Mouse (Mus musculus) heart, embryonic 11.5 days (tissue): ENCODE measurements around the gene Tbx19. TPM values are rescaled to one million over a fixed set of nuclear protein-coding genes. Genes with fewer than 3 reads are reported as not detected.

Experiments used
- ATAC-seq: fragments of 200-750 bp; cut with Nextera tagmentation; replicated peaks from 2 replicates; pipeline ENCODE4 v1.8.0; 2017; ENCODE audit warnings: moderate library complexity; ENCODE audit not compliant: insufficient number of reproducible peaks, low FRiP score, low TSS enrichment
- H3K27ac ChIP-seq: fragments of 300-500 bp; sonication (generic); 2 replicates; pipeline ENCODE4 v1.5.1; 2014; ENCODE audit warnings: mild to moderate bottlenecking, low read depth, low read length
- H3K27me3 ChIP-seq: fragments of 300-500 bp; sonication (generic); 2 replicates; pipeline ENCODE4 v1.6.1; 2014; ENCODE audit warnings: mild to moderate bottlenecking, low read length, mixed read lengths; ENCODE audit not compliant: control insufficient read depth, insufficient read depth
- H3K36me3 ChIP-seq: fragments of 300-500 bp; sonication (generic); 2 replicates; pipeline ENCODE4 v1.6.1; 2014; ENCODE audit warnings: mild to moderate bottlenecking, low read length, moderate library complexity, mixed read lengths; ENCODE audit not compliant: control insufficient read depth, insufficient read depth
- H3K4me1 ChIP-seq: fragments of 300-500 bp; sonication (generic); 2 replicates; pipeline ENCODE4 v1.6.1; 2014; ENCODE audit warnings: low read length; ENCODE audit not compliant: control insufficient read depth, insufficient read depth
- H3K4me2 ChIP-seq: fragments of 300-500 bp; sonication (generic); 2 replicates; pipeline ENCODE4 v1.6.1; 2014; ENCODE audit warnings: mild to moderate bottlenecking, moderate library complexity
- H3K4me3 ChIP-seq: fragments of 300-500 bp; sonication (generic); 2 replicates; pipeline ENCODE4 v1.5.1; 2014; ENCODE audit warnings: low read depth, low read length
- H3K9ac ChIP-seq: fragments of 300-500 bp; sonication (generic); 2 replicates; pipeline ENCODE4 v1.6.1; 2014; ENCODE audit warnings: mild to moderate bottlenecking, low read depth, low read length, moderate library complexity
- H3K9me3 ChIP-seq: fragments of 300-500 bp; sonication (generic); replicated peaks from 2 replicates; pipeline ENCODE4 v1.6.1; 2016; ENCODE audit warnings: low read length; ENCODE audit not compliant: control insufficient read depth
- WGBS: fragments of 180-500 bp; shearing (Covaris S2); extraction: QIAGEN DNeasy Blood & Tissue Kit; methylation state at CpG from one replicate; pipeline ENCODE4 v1.1.7; 2014; ENCODE audit not compliant: insufficient replicate concordance; 5-methylcytosine and 5-hydroxymethylcytosine counted together
- polyA plus RNA-seq: library from polyadenylated mRNA; unstranded; fragments of >200 nt; fragmentation: Nextera tagmentation; extraction: Ambion mirVana; gene quantifications from 2 replicates; pipeline ENCODE4 v1.2.1, GENCODE M21; 2014

The Tbx19 gene
- polyA plus RNA-seq, 1 experiment from 2014 or later = not detected

DNA sequence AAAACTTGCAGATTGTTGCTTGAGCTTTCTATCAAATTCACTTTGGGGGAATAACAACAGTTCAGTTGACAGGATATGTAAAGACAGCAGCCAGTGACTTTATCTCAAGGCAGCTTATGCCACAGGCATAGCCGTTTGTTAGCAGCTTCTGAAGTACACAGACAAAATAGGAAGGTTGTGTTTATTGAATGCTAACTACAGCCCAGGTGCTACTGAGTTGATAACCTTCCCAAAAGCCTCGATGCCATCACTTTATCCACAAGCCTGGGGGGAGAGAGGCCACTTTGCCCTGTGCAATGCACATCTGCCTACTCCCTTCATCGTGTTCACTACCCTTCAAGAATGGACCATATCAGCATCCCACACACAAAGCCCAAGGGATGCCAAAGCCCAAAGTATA lies 20.3 kb downstream of the Tbx19 start:
- Histone ChIP-seq H3K9ac (no peak overlapping the region), H3K36me3 (no peaks in the 10 kb centered on the region), H3K27ac (no peak overlapping the region), H3K27me3 (no peaks in the 10 kb centered on the region), H3K9me3 (no peaks in the 10 kb centered on the region), H3K4me3 (no peak overlapping the region), H3K4me2 (no peak overlapping the region), H3K4me1 (peaks cover 5% of the 10 kb centered on the region; the same call in 1 of the 2 replicates)
- ATAC-seq = no peak
- WGBS = 49% methylated on average over 3 of the region's 3 CpGs

DNA sequence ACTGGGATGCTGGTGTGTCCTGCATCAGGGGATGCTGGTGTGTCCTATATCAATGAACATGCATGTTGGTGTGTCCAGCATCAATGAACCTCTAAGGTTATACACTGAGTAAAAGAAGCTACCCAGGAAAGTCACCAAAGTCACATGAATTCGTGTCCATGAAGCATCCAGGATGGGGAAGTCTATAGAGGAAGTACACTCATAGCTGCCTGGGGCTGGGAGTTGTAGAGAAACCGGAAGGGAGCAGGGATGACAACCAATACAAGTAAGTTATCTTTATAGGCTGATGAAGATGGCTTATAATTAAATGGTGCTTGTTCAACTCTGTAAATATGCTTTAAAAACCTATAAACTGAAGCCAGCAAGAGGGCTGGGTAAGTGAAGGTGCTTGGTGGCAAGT lies 26.7 kb downstream of the Tbx19 start:
- Histone ChIP-seq H3K9ac (no peak overlapping the region), H3K4me1 (no peaks in the 10 kb centered on the region), H3K27me3 (no peaks in the 10 kb centered on the region), H3K36me3 (no peaks in the 10 kb centered on the region), H3K27ac (no peak overlapping the region), H3K4me3 (no peak overlapping the region), H3K4me2 (no peak overlapping the region), H3K9me3 (no peaks in the 10 kb centered on the region)
- ATAC-seq = no peak
- 81% methylated on average over 2 of the region's 2 CpGs for WGBS

DNA sequence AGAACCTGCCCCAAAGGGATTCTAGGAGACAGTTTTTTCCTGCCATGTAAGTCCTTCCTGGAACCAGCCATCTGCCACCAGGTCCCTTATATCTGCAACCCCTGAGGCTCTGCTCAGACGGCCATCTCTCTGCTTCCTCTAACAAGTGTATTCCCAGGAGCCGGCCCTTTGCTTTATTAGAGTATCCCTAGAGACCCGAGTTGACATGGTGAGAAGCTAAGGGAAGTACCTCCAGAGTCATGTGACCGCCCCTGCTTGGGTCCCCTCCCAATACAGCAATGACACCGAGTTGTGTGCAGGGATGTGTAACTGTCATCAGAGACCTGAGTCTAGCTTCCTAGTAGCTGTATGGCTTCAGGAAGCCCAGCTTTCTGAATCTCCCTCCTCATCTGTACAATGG lies 27.3 kb downstream of the Tbx19 start:
- Histone ChIP-seq H3K4me3 (no peak overlapping the region), H3K9me3 (no peaks in the 10 kb centered on the region), H3K27me3 (no peaks in the 10 kb centered on the region), H3K4me1 (no peaks in the 10 kb centered on the region), H3K27ac (no peak overlapping the region), H3K9ac (no peak overlapping the region), H3K4me2 (no peak overlapping the region), H3K36me3 (no peaks in the 10 kb centered on the region)
- ATAC-seq = no peak
- WGBS = 73% methylated on average over 5 of the region's 5 CpGs

DNA sequence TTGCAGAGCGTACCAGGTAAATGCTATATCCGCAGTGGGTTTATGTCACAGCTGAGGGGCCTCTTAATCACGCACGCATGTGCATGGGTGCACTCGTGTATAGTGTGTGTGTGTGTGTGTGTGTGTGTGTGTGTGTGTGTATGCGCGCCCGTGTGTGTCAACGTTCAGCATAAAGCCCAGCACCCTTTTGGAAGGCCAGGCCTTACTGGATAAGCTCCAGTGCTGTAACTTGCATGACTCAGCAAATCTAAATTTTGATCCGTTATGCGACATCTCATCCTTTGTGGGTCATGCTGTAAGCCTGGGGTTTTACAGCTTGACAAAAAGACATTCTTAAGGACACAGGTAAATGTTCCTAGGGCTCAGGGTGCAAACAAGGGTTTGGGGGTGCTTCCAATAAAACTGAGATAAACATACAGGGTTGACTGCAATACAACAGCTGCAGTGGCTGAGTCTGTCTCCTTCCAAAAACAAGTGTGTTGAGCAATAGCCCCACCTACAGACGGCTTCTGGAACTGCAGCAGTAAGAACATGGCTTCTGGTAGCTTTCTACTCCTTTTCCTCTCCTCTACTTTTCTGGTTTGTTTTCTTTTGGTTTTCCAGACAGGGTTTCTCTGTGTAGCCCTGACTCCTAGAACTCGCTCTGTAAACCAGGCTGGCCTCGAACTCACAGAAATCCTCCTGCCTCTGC lies 28.2 kb downstream of the Tbx19 start:
- Histone ChIP-seq H3K27me3 (no peaks in the 10 kb centered on the region), H3K4me1 (no peaks in the 10 kb centered on the region), H3K4me2 (no peak overlapping the region), H3K9ac (no peak overlapping the region), H3K4me3 (no peak overlapping the region), H3K27ac (no peak overlapping the region), H3K9me3 (no peaks in the 10 kb centered on the region), H3K36me3 (no peaks in the 10 kb centered on the region)
- no peak for ATAC-seq
- WGBS = 72% methylated on average over 14 of the region's 14 CpGs

DNA sequence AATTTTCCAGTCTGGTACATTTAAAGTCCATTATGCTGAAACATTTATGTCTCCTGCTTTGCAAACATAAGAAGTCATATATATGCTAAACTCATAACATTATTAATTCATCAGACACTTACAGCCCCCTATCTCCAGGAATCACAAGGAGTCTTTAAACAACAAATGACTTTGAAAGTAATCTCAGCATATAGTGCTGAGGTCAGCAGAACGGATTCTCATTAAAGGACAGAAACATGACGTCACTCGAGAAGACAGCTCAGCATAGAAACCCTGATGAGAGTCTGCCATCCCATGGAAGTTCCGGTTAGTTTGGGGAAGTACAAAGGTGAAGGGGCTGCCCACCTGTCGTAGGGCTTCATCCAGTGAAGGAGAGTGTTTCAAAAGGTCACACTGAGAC lies 31.0 kb downstream of the Tbx19 start:
- no peaks in the 10 kb centered on the region for H3K27me3 ChIP-seq
- H3K9ac ChIP-seq = no peak overlapping the region
- no peak overlapping the region for H3K4me3 ChIP-seq
- H3K27ac ChIP-seq = no peak overlapping the region
- no peak for ATAC-seq
- WGBS = 71% methylated on average over 5 of the region's 5 CpGs
- no peaks in the 10 kb centered on the region for H3K9me3 ChIP-seq
- no peak overlapping the region for H3K4me2 ChIP-seq
- H3K4me1 ChIP-seq = no peaks in the 10 kb centered on the region
- H3K36me3 ChIP-seq = no peaks in the 10 kb centered on the region

DNA sequence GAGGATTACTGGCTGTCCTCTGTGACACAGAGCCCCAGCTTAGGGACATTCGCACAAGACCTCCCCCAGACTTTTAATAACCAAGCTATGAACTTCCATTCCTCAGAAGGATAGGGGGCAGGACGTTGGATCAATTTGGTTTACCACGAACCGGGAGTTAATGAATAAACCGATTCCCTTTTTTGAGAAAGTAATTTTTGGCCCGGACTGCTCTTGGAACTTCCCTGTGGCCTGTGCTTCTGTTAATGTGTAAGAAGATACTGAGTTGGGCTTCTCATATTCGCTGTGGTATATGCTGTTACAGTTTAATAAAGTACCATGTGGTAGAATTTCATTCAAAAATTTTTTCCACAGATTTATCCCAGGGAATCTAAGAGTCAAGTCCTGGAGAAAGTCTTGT lies 39.5 kb downstream of the Tbx19 start:
- Histone ChIP-seq H3K36me3 (no peaks in the 10 kb centered on the region), H3K27me3 (no peaks in the 10 kb centered on the region), H3K4me1 (peaks cover 14% of the 10 kb centered on the region), H3K4me3 (no peak overlapping the region), H3K4me2 (no peak overlapping the region), H3K9me3 (no peaks in the 10 kb centered on the region), H3K27ac (no peak overlapping the region), H3K9ac (no peak overlapping the region)
- ATAC-seq = no peak
- 82% methylated on average over 7 of the region's 7 CpGs for WGBS

DNA sequence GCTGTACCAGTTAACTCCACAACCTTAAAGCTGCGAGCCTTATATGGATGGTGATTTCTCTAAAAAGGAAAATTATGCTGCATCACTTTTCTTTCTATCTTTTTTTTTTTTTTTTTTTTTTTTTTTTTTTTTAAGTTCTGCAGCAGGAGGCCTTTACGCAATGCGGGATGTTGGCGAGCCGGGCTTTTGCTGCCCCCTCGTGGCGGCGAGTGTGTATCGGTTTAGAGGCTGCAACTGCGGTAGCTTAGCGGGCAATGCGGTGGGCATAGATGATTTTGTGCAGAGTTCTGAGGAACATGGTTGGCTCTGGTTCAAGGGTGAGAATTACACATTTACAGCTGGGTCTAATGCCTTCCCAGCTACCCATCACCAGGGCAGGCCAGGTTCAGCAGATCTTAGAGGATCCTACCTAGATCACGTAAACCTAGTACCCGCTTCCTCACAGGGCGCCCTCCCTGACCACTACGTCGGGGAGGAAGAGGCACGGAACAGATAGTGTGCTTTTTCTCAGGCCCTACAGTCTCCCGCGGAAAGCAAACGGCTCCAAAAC lies 40.1 kb downstream of the Tbx19 start:
- Histone ChIP-seq H3K4me1 (peaks cover 17% of the 10 kb centered on the region), H3K4me2 (no peak overlapping the region; the same call in 1 of the 2 replicates), H3K27me3 (no peaks in the 10 kb centered on the region), H3K9me3 (no peaks in the 10 kb centered on the region), H3K36me3 (no peaks in the 10 kb centered on the region), H3K9ac (no peak overlapping the region), H3K27ac (no peak overlapping the region), H3K4me3 (no peak overlapping the region)
- 21% methylated on average over 21 of the region's 21 CpGs for WGBS
- ATAC-seq = 0 out of 2 replicates have a peak, but pooled peaks have one; percentile 47

DNA sequence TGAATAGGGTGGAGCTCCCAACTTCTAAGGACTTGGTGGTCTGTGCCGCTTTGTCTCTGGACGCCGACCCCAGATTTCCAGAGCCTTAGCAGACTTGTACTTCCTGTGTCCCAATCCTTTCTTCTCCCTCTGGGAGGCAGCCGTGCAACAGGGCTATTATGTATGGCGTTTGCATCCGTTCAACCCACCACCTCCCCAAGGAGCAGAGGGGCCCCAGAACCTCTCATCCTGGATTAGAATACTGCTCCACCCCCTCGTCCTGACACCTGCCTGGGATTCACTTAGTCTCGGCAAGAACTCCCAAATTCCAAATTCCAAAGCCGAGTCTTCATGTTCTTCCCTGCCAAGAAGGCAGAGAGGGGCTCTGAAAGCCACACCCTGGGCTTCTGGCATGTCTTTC lies 40.8 kb downstream of the Tbx19 start:
- Histone ChIP-seq H3K4me1 (peaks cover 22% of the 10 kb centered on the region), H3K36me3 (no peaks in the 10 kb centered on the region), H3K9me3 (no peaks in the 10 kb centered on the region), H3K9ac (peak overlapping the region; percentile 52; the same call in 1 of the 2 replicates), H3K4me3 (no peak overlapping the region), H3K27ac (peak overlapping the region; percentile 82), H3K4me2 (peak overlapping the region; percentile 48), H3K27me3 (no peaks in the 10 kb centered on the region)
- ATAC-seq = no peak
- WGBS = 19% methylated on average over 9 of the region's 9 CpGs
